Mouse (Mus musculus): ENCODE measurements around the gene Rcn2.
"Not testable (repeated sequence)": the region's sequence is repeated elsewhere in the genome, so short reads cannot be mapped to it uniquely, and the experiment has no call there.

The Rcn2 gene

GRCm38 (mm10) chr9:56041372-56042180 lies at the start of gene Rcn2:
TSS of gene Rcn2 (plus strand) at chr9:56041845.
- DNase-seq (ENCODE audit: low read depth), result peak; percentile 83

GRCm38 (mm10) chr9:56004679-56005078 lies 37.0 kb upstream of the Rcn2 start:
- not testable (repeated sequence) for DNase-seq (ENCODE audit: low read depth)

DNA sequence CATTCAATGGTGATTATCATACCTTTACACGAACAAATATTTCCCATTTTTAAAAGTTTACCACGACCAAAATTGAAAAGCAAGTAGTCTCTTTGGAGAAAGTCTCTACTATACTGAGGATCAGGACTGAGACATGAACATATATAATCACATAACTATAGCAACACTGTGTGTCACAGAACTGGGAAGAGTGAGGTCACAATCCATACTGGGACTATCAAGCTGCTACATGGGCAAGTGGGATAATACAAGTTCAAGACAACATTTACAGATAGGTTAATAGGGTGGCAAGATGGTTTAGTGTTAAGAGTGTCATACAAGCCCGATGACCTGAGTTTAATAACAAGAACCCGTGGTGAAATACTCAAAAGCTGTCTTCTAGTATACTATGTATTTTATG lies 31.2 kb upstream of the Rcn2 start, which contains the start of gene 4930563M21Rik:
TSS of gene 4930563M21Rik (minus strand) at position 101 of the 400 bp plus-strand sequence.
- no peak for DNase-seq (ENCODE audit: low read depth)

- no peak for DNase-seq (ENCODE audit: low read depth)
Measured at GRCm38 (mm10) chr9:56024772-56025171, 16.9 kb upstream of the Rcn2 start.

DNA sequence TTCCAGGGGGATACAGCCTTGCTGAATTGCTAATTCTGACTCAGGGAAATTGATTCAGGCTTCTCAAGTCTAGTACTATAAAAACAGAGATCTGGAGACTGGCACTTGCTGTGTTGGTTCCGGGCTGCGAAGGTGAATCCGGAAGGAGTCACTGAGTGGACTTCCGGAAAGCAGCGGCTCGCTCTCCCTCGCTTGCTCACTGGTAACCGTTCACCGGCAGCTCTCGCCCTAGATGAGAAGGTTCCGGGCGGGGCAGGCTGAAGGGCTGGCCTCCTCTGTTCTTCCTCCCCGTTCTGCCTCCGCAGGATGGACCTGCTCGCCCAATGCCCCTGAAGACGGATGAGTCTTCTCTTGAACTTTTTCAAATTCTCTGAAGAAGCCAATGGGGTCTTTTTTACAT lies 14.4 kb upstream of the Rcn2 start:
- no peak for DNase-seq (ENCODE audit: low read depth)

GRCm38 (mm10) chr9:56032219-56032618 lies 9.4 kb upstream of the Rcn2 start:
- no peak for DNase-seq (ENCODE audit: low read depth)

GRCm38 (mm10) chr9:56042181-56042621 lies 556 bp downstream of the Rcn2 start:
- DNase-seq (ENCODE audit: low read depth), result peak; percentile 23

- no peak for DNase-seq (ENCODE audit: low read depth)
Measured at GRCm38 (mm10) chr9:56053796-56054195, 12.2 kb downstream of the Rcn2 start.

GRCm38 (mm10) chr9:56056147-56056546 lies 14.5 kb downstream of the Rcn2 start:
- no peak for DNase-seq (ENCODE audit: low read depth)

GRCm38 (mm10) chr9:56062336-56062735 lies 20.7 kb downstream of the Rcn2 start:
- DNase-seq (ENCODE audit: low read depth), result no peak

DNA sequence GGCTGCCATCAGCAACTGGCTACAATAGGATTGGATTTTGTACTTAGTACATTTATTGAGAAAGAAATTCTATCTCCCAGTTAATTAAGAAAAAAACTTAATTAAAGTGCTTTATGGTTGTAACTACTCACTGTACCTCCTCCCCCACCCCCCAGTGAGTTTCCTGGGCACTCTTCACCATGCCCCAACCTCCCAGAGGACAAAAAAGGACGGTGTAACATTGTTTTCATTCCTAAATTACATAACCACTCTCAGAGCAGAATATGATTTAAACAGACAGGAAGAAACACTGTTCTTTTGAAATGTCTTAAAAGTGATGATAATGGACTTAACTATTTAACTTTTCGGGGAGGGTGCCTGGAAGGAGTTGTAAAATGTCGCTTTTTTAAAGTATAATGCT lies 23.4 kb downstream of the Rcn2 start:
- DNase-seq (ENCODE audit: low read depth), result no peak

DNA sequence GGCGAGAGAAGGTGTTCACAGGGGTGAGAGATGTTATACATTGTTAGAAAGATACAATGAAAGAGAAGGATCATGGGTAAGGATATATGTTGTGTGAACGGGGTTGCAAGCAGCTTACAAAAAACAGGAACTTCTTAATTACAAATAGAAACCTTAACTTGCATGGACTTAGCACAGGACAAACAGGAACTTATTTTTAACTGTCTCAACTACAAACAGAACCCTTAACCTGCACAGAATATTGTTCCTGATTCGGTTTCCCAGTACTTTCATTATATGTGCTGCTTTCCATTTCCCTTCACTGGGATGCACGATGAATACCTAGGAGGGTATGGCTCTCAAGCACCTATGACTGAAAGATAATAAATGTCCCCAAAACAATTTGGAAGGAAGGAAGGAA lies 26.3 kb downstream of the Rcn2 start:
- no peak for DNase-seq (ENCODE audit: low read depth)

GRCm38 (mm10) chr9:56068630-56069029 lies 27.0 kb downstream of the Rcn2 start:
- no peak for DNase-seq (ENCODE audit: low read depth)

DNA sequence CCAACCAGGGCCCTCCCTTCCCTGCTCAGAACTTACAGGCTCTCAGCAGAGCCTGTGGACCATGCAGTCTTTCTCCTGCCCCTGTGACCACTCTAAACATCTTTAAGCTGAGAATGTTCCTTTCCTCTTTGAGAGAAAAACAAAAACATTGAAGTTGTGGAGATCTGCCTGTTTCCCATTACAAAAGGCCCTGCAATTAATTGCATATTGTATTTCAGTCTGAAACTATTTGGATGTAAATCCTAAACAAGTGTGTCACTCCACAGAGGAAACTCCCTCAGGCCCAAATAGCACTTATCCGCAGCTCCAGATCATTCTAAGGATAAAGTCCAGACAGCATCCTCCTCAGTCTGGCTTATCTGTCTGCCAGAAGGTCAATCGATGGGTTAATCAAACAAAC lies 31.2 kb downstream of the Rcn2 start:
- no peak for DNase-seq (ENCODE audit: low read depth)

DNA sequence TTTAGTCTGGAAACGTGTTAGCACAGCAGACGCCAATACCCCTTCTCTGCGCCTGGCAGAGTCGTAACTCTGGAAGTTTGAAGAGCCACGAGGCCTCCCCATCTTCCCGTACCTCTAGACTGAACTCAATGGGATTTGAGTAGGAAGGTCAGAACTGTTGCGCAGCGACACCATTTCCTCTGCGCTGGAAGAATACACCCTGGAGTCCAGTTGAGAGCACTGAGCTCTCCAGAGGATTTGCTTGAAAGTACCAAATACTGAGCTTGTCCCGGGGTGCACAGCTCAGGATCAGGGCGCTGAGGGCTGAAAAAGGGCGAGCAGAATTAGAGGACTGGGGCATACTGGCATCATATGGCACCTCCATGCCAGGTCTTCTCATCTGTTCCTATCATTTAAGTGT lies 33.2 kb downstream of the Rcn2 start:
- DNase-seq (ENCODE audit: low read depth), result no peak

GRCm38 (mm10) chr9:56075264-56075663 lies 33.6 kb downstream of the Rcn2 start:
- peak; percentile 79 for DNase-seq (ENCODE audit: low read depth)

- no peak for DNase-seq (ENCODE audit: low read depth)
Measured at GRCm38 (mm10) chr9:56075901-56076620, 34.4 kb downstream of the Rcn2 start.

- no peak for DNase-seq (ENCODE audit: low read depth)
Measured at GRCm38 (mm10) chr9:56079587-56079986, 37.9 kb downstream of the Rcn2 start.

DNA sequence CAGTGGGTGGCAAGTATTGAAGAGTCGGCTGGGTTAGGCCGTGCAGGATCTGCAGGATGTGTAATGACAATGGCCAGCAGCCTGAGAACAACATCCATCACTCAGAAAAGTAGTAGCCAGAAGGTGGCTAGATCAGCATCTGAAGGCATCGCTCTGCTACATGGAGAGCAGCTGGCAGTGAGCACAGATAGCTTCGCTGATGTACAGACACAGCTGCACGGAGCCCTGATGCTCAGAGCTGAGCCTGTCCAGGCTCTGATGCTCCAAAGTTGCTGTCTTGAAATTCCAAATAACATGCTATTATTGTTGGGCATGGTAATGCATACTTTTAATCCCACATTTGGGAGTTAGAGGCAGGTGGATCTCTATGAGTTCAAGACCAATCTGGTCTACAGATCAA lies 44.9 kb downstream of the Rcn2 start:
- DNase-seq (ENCODE audit: low read depth), result no peak

DNA sequence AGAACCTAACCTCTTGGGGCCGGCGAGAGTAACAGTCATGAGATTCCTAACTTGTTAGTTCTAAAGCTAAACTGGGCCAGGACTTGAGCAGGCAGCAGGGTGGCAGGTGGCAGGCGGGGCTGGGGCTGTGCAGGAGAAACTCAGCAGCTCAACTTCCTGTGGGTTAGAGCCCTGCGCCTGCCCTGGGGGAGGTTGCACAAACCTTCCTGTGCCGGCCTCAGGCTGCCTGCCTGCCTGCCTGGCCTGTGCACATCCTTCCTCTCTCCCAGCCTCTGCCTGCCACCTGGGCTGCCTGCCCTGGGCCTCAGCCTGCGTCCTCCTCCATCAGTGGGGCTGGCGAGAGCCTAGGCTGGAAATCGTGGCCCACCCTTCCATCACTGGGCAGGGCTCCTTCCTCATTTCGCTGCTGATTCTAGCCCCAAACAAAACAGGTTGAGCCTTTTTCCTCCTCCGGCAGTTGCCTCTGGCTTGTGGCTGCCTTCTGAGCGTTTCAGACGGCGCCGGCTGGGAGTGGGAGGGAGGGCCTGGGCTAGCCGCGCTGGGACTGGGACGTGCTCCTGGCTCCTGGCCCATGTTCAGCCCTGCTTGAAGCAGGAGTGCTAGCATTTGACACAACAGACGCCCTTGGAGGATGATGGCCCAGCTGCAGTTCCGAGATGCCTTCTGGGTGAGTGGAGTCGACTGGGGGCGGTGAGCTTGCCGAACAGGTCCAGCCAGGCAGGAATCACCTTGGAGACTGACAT lies 48.3 kb downstream of the Rcn2 start, which contains the start of gene Pstpip1:
TSS of gene Pstpip1 (plus strand) at position 185 of the 743 bp plus-strand sequence.
- no peak for DNase-seq (ENCODE audit: low read depth)

- no peak for DNase-seq (ENCODE audit: low read depth)
Measured at GRCm38 (mm10) chr9:56090546-56091225, 49.0 kb downstream of the Rcn2 start.

DNA sequence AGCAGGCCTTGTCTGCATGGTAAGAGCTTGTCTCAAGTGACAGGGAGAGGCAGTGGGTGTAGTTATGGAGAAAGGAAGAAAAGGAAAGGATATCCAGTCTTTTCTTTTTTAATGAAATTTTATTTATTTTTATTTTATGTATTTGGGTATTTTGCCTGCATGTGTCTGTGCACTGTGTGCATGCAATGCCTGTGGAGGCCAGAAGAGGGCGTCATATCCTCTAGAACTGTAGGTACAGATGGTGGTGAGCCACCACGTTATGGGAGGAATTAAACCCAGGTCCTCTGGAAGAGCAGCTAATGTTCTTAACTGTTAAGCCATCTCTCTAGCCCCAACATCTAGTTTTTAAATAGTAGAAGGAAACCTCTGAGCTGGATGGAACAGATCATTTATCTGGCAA lies 50.5 kb downstream of the Rcn2 start:
- no peak for DNase-seq (ENCODE audit: low read depth)

All from c-Kit-positive CD71-negative TER-119-negative erythroid progenitor cells, embryonic 14.5 days (primary cell).